8 mouse cellular contexts compared by ENCODE assay signal in genomic region chr10:125965968-125966480, GRCm38 (mm10). TPM values are rescaled to one million over a fixed set of nuclear protein-coding genes. Genes with fewer than 3 reads are reported as not detected.
A peak's percentile ranks its signal among the peaks of the same experiment; 100 is the strongest.
DNase-seq lines count a peak whose midpoint lies in the region; ATAC-seq and TF ChIP-seq lines count a peak whose summit lies in the region.

Lrig3 (plus strand) TSS chr10:125966168.

- TF ChIP-seq CTCF in kidney, postnatal 0 days (IDR thresholded peaks at IDR 0.05; ENCODE audit: low read depth): no peak
- no peak for TF ChIP-seq CTCF in liver, adult 2 months (IDR thresholded peaks at IDR 0.05; ENCODE audit: low read depth, low read length)

- DNase-seq in spleen, adult 18-20 months: peak; percentile 11 to 41
- no peak for DNase-seq in spleen, adult 12 weeks (ENCODE audit: low spot score)
- peak; percentile 77 for DNase-seq in forebrain, embryonic 10.5 days (ENCODE audit: extremely low spot score, low spot score)
- peak; percentile 94 for DNase-seq in kidney, postnatal 0 days (ENCODE audit: low spot score)
- peak; percentile 70 for DNase-seq in liver, adult 2 months (ENCODE audit: extremely low read depth, low read depth, low spot score)

- H3K4me3 ChIP-seq in forebrain, embryonic 10.5 days: peak within 1 kb of the TSS; percentile 88
- H3K4me3 ChIP-seq in heart, embryonic 13.5 days: peak within 1 kb of the TSS; percentile 62
- H3K4me3 ChIP-seq in kidney, postnatal 0 days (replicated peaks; ENCODE audit: low read depth, low read length): peak within 1 kb of the TSS; percentile 80
- H3K4me3 ChIP-seq in liver, adult 2 months (ENCODE audit: insufficient read depth, low read depth, low read length): peak within 1 kb of the TSS; percentile 95
- H3K4me3 ChIP-seq in midbrain, embryonic 16.5 days (ENCODE audit: low read depth, low read length): peak within 1 kb of the TSS; percentile 80
- peak within 1 kb of the TSS; percentile 89 for H3K4me3 ChIP-seq in stomach, embryonic 16.5 days (replicated peaks; ENCODE audit: low read length)

- H3K9ac ChIP-seq in heart, embryonic 13.5 days: peak within 1 kb of the TSS; percentile 84
- H3K9ac ChIP-seq in kidney, postnatal 0 days (ENCODE audit: low read depth, low read length): peak within 1 kb of the TSS; percentile 96
- H3K9ac ChIP-seq in liver, adult 2 months (ENCODE audit: low read depth, low read length): peak within 1 kb of the TSS; percentile 99
- H3K9ac ChIP-seq in midbrain, embryonic 16.5 days (ENCODE audit: low read depth, low read length): peak within 1 kb of the TSS; percentile 80
- peak within 1 kb of the TSS; percentile 97 for H3K9ac ChIP-seq in stomach, embryonic 16.5 days (ENCODE audit: low read length)

- peaks cover 40% of the 10 kb centered on the region for H3K27me3 ChIP-seq in forebrain, embryonic 10.5 days (ENCODE audit: poor library complexity, severe bottlenecking)
- H3K27me3 ChIP-seq in heart, embryonic 13.5 days (replicated peaks): peaks cover 74% of the 10 kb centered on the region
- H3K27me3 ChIP-seq in kidney, postnatal 0 days (ENCODE audit: insufficient read depth, low read length): no peaks in the 10 kb centered on the region
- H3K27me3 ChIP-seq in liver, adult 2 months (ENCODE audit: control insufficient read depth, insufficient read depth, low read length): no peaks in the 10 kb centered on the region
- H3K27me3 ChIP-seq in midbrain, embryonic 16.5 days (ENCODE audit: control insufficient read depth, insufficient read depth, low read depth, low read length): peaks cover 3% of the 10 kb centered on the region; the same call in 1 of the 2 replicates
- H3K27me3 ChIP-seq in stomach, embryonic 16.5 days (ENCODE audit: control insufficient read depth, insufficient read depth, low read length): no peaks in the 10 kb centered on the region

- peak within 1 kb of the TSS; percentile 79 for H3K4me2 ChIP-seq in heart, embryonic 13.5 days
- peak within 1 kb of the TSS; percentile 79 for H3K4me2 ChIP-seq in kidney, postnatal 0 days (ENCODE audit: low read length)
- H3K4me2 ChIP-seq in midbrain, embryonic 16.5 days (ENCODE audit: low read length): peak within 1 kb of the TSS; percentile 98
- peak within 1 kb of the TSS; percentile 63 for H3K4me2 ChIP-seq in stomach, embryonic 16.5 days (ENCODE audit: low read depth, low read length)

- no peaks in the 10 kb centered on the region for H3K9me3 ChIP-seq in forebrain, embryonic 10.5 days
- no peaks in the 10 kb centered on the region for H3K9me3 ChIP-seq in heart, embryonic 13.5 days
- H3K9me3 ChIP-seq in kidney, postnatal 0 days (replicated peaks; ENCODE audit: low read length): no peaks in the 10 kb centered on the region
- no peaks in the 10 kb centered on the region for H3K9me3 ChIP-seq in midbrain, embryonic 16.5 days (replicated peaks; ENCODE audit: control insufficient read depth, low read length, poor library complexity, severe bottlenecking)
- H3K9me3 ChIP-seq in stomach, embryonic 16.5 days (replicated peaks; ENCODE audit: control insufficient read depth, low read length): no peaks in the 10 kb centered on the region

- peak; percentile 78 for ATAC-seq in heart, embryonic 13.5 days (ENCODE audit: extremely low read depth, insufficient number of reproducible peaks, low FRiP score, low TSS enrichment)
- ATAC-seq in kidney, postnatal 0 days (replicated peaks; ENCODE audit: low FRiP score, low read depth): peak; percentile 87
- ATAC-seq in midbrain, embryonic 16.5 days: peak; percentile 87
- peak; percentile 83 for ATAC-seq in stomach, embryonic 16.5 days (ENCODE audit: insufficient read depth, low FRiP score)

- peak within 1 kb of the TSS; percentile 94 for H3K27ac ChIP-seq in forebrain, embryonic 10.5 days
- H3K27ac ChIP-seq in heart, embryonic 13.5 days (replicated peaks): peak within 1 kb of the TSS; percentile 32
- peak within 1 kb of the TSS; percentile 96 for H3K27ac ChIP-seq in kidney, postnatal 0 days
- peak within 1 kb of the TSS; percentile 93 for H3K27ac ChIP-seq in liver, adult 2 months (replicated peaks; ENCODE audit: insufficient read depth, low read depth, low read length)
- peak within 1 kb of the TSS; percentile 59 for H3K27ac ChIP-seq in midbrain, embryonic 16.5 days (ENCODE audit: low read length)
- peak within 1 kb of the TSS; percentile 94 for H3K27ac ChIP-seq in stomach, embryonic 16.5 days (ENCODE audit: low read length)

- peaks cover 59% of the 10 kb centered on the region for H3K4me1 ChIP-seq in forebrain, embryonic 10.5 days
- H3K4me1 ChIP-seq in heart, embryonic 13.5 days: peaks cover 23% of the 10 kb centered on the region
- peaks cover 6% of the 10 kb centered on the region for H3K4me1 ChIP-seq in kidney, postnatal 0 days (replicated peaks; ENCODE audit: insufficient read depth, low read length)
- H3K4me1 ChIP-seq in liver, adult 2 months (ENCODE audit: control insufficient read depth, insufficient read depth, low read length): peaks cover 19% of the 10 kb centered on the region
- peaks cover 26% of the 10 kb centered on the region for H3K4me1 ChIP-seq in midbrain, embryonic 16.5 days (ENCODE audit: control insufficient read depth, insufficient read depth, low read length)
- H3K4me1 ChIP-seq in stomach, embryonic 16.5 days (ENCODE audit: control insufficient read depth, insufficient read depth, low read length): peaks cover 6% of the 10 kb centered on the region

- WGBS in forebrain, embryonic 10.5 days: under 1% methylated on average over 62 of the region's 62 CpGs
- under 1% methylated on average over 62 of the region's 62 CpGs for WGBS in heart, embryonic 13.5 days
- WGBS in kidney, postnatal 0 days: under 1% methylated on average over 62 of the region's 62 CpGs
- WGBS in liver, adult 2 months: under 1% methylated on average over 62 of the region's 62 CpGs
- WGBS in midbrain, embryonic 16.5 days: under 1% methylated on average over 61 of the region's 62 CpGs
- WGBS in stomach, embryonic 16.5 days: under 1% methylated on average over 62 of the region's 62 CpGs

- TF ChIP-seq POLR2A in liver, adult 2 months (IDR thresholded peaks at IDR 0.05; ENCODE audit: extremely low read depth, insufficient read depth, low read length): peak; percentile 82

- H3K36me3 ChIP-seq in forebrain, embryonic 10.5 days (replicated peaks): no peaks in the 10 kb centered on the region
- H3K36me3 ChIP-seq in heart, embryonic 13.5 days: no peaks in the 10 kb centered on the region
- H3K36me3 ChIP-seq in kidney, postnatal 0 days (ENCODE audit: insufficient read depth, low read length): no peaks in the 10 kb centered on the region
- no peaks in the 10 kb centered on the region for H3K36me3 ChIP-seq in liver, adult 2 months (ENCODE audit: control insufficient read depth, insufficient read depth, low read length)
- no peaks in the 10 kb centered on the region for H3K36me3 ChIP-seq in midbrain, embryonic 16.5 days (ENCODE audit: control insufficient read depth, insufficient read depth, low read length)
- no peaks in the 10 kb centered on the region for H3K36me3 ChIP-seq in stomach, embryonic 16.5 days (ENCODE audit: control insufficient read depth, insufficient read depth, low read length)

- peaks cover 12% of the 10 kb centered on the region; the same call in 1 of the 2 replicates for H3K79me2 ChIP-seq in liver, adult 2 months (ENCODE audit: control insufficient read depth, insufficient read depth, low read length)

RNA-seq across cellular contexts. Expression of gene Lrig3, which starts in this region (rescaled TPM):
- 10.1 and 11.1 TPM in 2 replicates for polyA plus RNA-seq in forebrain, embryonic 10.5 days (2016; fragmentation: Nextera tagmentation; extraction: Ambion mirVana)
- polyA plus RNA-seq in heart, embryonic 13.5 days (2015; fragmentation: Nextera tagmentation; extraction: Ambion mirVana): 1.9 and 2.1 TPM in 2 replicates
- polyA plus RNA-seq in kidney, postnatal 0 days (2015; fragmentation: Nextera tagmentation; extraction: Ambion mirVana): 14.9 and 16.0 TPM in 2 replicates
- total RNA-seq in liver, adult 2 months (2014; rRNA removed): 8.9 and 10.7 TPM in 2 replicates
- 3.7 and 4.2 TPM in 2 replicates for polyA plus RNA-seq in liver, adult 2 months (2012; rRNA removed)
- 2.7 and 2.9 TPM in 2 replicates for polyA plus RNA-seq in midbrain, embryonic 16.5 days (2015; fragmentation: Nextera tagmentation; extraction: Ambion mirVana)
- 17.4 and 17.5 TPM in 2 replicates for polyA plus RNA-seq in stomach, embryonic 16.5 days (2015; fragmentation: Nextera tagmentation; extraction: Ambion mirVana)

Comparison
In these comparisons a context has a peak if more than half of its experiments do, and no peak if none do; other contexts are left out.
1. H3K27ac ChIP-seq: peak in every context shown above with its lines; median percentile 96 in kidney, postnatal 0 days; 94 in forebrain, embryonic 10.5 days; 94 in stomach, embryonic 16.5 days; 93 in liver, adult 2 months; 59 in midbrain, embryonic 16.5 days; 32 in heart, embryonic 13.5 days.